Mouse (Mus musculus): Measurements from ENCODE around the gene 1700102P08Rik.

DNA sequence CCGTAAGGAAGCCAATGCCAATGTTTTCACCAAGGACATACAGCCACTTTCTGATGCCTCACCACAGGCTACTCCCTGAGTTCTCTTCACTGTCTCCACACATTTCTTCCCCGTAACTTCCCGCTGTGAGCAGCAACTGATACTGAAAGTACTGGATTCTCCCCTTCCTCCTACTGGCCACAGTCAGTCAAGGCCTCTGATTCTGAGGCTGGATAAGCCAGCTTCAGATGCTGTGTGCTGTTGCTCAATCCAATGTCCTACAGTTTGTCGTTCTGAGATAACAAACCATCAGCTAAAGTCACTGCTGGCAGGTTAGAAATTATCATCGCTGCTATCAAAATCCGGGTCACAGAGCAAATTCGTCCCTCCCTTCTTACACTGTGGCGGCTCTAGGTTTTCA lies 11.8 kb downstream of the 1700102P08Rik start:
- no peak for TF ChIP-seq CTCF (IDR thresholded peaks at IDR 0.05; ENCODE audit: control insufficient read depth, insufficient read depth, low read length)
- TF ChIP-seq POLR2A (IDR thresholded peaks at IDR 0.05; ENCODE audit: borderline replicate concordance, control insufficient read depth, low read depth, low read length) = no peak

Measured in bone marrow, adult 2 months (tissue).